Mouse (Mus musculus) spleen, postnatal 10 days (tissue): Measurements from ENCODE around the gene 4430402I18Rik.
A peak's percentile ranks its signal among the peaks of the same experiment; 100 is the strongest.

Experiments
- DNase-seq, 2 experiments: peaks; one replicate each; pipeline ENCODE4 v3.0.0; 2021 to 2022; ENCODE audit warnings: low spot score in 2 of 2

4430402I18Rik gene

DNA sequence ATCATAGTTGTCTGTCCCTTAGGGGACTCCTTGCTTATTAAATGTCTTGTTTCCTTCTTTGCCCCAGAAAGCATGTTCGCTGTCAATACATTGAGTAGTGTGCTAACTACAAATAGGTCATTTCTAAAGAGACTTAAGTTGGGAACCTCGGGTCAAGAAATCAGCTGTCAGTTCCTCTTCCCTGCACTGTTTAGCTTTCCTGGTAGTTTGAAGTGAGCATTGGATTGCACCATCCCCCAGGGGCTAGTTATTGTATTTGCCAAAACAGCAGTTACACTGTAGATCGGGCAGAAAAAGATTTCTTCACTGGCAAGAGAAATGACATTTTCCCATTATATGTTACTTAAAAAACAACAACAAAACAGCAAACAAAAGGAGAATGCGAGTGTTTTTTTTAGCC, 578 bp upstream of the 4430402I18Rik start:
- no peak for DNase-seq

GRCm38 (mm10) chr19:28964552-28964903, 3.1 kb downstream of the 4430402I18Rik start:
- no peak for DNase-seq

DNA sequence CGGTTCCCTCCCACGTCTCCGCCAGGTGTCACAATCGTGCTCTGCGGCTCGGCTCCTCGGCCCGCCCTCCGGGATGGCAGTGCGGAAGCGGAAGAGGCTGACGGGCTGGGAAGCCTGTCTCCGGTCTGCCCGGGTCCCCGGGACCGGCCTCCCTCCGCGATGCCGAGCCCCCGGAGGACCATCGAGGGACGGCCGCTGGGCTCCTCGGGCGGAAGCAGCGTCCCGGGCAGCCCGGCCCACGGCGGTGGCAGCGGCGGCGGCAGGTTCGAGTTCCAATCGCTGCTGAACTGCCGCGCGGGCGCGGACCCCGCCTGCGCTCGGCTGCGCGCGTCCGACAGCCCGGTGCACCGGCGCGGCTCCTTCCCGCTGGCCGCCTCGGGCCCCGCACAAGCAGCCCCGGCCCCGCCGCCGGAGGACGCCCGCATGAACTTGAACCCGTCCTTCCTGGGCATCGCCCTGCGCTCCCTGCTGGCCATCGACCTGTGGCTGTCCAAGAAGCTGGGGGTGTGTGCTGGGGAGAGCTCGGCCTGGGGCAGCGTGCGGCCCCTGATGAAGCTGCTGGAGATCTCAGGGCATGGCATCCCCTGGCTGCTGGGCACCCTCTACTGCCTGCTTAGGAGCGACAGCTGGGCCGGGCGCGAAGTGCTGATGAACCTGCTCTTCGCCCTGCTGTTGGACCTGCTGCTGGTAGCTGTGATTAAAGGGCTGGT, 3.6 kb downstream of the 4430402I18Rik start, which contains the start of gene Plpp6:
Plpp6 (plus strand) TSS at position 112 of the 710 bp plus-strand sequence.
- DNase-seq = peak; percentile 57 to 72

DNA sequence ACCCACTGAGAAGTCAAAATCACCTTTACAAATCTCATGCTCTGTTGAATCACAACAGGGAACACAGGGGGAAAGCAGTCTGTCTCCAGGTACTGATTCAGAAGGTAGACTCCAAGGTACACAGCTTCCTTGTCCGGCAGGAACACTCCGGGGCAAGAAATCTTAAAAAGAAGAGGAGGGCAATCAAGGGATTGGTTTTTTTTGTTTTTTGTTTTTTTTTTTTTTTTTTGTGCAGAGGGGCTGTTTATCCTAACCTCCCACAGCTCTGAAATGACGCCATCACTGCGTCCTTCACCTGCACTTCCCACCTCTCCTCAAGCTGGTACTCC, 4.1 kb downstream of the 4430402I18Rik start:
- DNase-seq = no peak

DNA sequence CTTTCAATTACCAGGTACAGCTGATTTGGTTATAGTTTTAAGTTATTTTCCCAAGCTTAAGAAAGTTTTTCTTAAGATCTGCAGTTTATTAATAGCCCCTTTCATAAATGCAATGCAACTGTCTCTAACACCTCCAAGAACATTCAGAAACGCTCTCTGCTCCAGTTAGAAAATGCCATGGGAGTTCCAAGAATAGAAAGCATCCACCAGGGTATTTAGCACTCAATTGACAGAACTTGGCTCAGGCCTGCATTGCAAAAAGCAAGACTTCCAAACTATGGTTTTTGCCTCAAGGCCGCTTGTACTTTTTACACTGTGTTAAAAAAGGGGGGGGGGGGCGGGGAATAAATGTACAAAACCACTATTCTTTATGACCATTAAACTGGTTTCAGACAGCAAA, 4.5 kb downstream of the 4430402I18Rik start:
- no peak for DNase-seq

- DNase-seq = no peak
Observed at GRCm38 (mm10) chr19:28951251-28951650, 16.3 kb downstream of the 4430402I18Rik start.

DNA sequence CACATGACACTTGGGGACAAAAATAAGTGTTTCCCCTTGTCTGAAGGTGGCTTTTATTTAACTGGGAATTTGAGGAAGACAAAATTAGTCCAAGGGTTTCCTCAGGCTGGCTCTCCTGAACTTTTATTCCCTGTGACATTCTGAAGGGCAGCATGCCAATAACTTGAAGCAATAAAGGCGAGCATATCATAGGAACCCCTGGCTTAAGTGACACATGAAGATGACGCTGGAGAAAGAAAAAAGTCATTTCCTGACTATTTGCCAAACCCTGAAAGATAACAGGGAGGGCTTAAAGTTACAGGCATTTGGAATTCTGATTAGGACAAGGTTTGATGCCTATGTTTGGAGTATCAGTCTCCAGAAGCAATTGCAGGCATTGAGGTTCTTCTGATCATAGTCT, 20.3 kb downstream of the 4430402I18Rik start:
- no peak for DNase-seq

GRCm38 (mm10) chr19:28946782-28947181, 20.8 kb downstream of the 4430402I18Rik start:
- DNase-seq = no peak

DNA sequence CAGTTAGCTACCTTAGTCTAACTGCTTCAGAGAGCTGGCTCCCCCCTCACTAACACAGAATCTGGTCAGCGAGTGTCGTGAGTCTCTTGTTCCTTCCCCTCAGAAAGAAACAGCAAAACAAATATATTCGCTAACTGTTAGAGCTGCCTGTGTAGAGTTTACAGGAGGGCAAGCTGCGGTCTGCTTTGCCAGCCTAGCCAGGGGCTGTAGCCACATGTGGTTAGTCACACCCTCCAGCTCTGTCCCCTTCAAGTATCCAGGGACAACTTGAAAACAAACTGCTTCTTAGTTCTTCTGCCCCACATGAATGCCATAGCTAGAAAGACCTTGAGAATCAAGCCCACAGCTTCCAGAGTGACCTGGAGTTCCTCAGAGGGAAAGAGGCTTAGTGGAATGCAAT, 26.3 kb downstream of the 4430402I18Rik start:
- no peak for DNase-seq

DNA sequence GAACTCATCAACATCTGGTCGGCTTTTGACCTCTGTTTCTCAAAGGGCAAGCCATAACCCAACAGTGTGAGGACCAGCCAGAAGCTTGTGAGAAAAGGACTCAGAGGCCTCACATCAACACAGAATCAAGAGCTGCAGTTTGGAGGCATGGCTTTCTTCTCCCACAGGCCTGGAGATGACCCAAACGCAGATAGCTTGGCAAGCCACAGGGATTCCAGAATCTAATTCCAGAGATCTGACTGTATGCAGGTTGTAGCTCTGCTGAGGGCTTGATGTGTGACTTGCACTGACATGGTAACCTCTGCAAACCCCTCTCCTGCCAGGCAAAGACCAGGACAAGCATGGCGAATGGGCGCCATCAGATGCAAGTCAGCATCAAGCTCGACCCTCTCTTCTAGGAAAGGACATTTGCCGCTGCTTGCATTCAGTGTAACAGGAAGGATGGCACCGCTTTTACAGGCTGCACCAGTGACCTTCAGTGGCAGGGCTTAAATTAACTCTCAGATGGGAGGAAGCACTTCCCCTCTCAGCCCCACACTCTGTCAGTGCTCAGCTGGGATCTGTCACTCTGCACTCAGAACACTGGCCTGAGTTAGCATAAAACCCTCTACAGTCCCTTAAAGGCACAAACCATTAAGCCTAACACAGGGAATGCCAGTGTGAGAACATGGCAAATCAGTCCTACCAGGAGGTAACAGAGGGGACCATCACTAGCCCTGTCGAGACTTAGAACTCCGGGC, 27.3 kb downstream of the 4430402I18Rik start:
- DNase-seq = no peak

DNA sequence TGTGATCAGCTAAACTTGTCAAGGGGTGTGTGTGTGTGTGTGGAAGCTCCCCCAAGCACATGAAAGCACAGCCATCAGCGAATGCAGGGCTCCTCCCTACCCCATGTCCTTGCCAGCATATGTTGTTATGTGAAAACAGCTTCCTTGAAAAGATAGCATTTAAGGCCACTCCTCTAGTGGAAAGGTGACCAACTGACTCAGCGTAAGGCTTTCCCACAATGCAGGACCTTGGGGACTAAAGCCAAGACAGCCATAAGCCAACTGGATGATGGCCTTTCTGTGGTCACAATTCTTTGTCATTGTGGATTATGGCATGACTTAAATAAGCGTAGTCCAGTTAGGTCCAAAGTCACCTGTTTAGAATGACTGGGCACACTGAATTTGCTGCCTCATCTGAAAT, 32.7 kb downstream of the 4430402I18Rik start:
- DNase-seq = no peak

GRCm38 (mm10) chr19:28929034-28929433, 38.6 kb downstream of the 4430402I18Rik start:
- no peak for DNase-seq

DNA sequence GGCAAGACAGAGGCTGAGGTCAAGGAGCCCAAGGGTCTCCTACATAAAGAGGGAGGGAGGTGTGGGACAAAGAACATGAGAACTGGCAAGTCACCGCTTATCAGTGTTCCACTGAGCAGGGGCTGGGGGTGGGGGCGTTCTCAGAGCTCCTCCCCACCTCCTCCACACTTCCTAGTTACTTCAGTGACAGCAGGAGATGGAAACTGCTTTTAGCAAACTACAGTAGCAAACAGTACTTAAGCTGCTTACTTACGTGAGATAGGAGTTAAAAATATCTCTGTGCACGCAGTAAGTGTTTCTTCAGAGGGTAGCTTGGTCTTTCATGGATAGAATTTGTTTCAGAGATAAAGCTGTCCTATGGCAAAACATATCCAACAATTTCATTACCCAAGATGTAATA, 40.2 kb downstream of the 4430402I18Rik start:
- DNase-seq = no peak

DNA sequence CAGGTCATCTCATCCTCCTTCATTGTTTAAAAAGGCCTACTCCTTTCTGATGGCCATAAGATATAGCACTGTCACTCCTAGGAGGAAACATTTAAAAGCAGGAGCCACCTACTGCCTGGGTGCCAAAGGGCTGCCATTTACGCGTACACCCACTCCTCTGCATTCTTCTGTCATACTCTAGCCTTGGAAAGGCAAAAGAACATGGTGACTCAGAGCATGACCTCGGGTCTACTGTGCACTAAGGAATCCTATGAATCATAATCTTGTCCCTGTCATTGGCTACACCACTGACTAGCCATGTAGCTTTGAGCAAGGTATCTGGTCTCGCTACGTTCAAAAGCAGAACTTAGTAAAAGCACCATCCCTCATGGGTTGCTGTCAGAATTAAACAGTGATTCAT, 41.2 kb downstream of the 4430402I18Rik start:
- DNase-seq = no peak

DNA sequence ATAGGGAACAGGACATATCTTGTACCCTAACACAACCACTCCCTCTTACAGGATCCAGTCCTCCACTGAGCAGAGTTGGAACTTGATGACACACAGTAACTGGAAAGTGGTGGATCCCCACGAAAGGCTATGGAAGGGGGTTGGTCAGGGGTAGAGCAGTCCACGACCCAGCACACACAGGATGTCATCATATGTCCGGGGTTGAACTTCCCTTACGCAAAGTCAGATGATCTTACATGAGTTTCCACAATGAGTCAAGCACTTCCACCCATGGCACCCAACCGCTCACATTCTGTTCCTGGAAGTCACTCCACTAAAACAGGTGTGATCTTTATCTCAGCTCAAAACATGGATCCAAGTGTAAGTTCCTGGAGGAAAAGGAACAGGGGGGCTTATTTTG, 49.8 kb downstream of the 4430402I18Rik start:
- no peak for DNase-seq

DNA sequence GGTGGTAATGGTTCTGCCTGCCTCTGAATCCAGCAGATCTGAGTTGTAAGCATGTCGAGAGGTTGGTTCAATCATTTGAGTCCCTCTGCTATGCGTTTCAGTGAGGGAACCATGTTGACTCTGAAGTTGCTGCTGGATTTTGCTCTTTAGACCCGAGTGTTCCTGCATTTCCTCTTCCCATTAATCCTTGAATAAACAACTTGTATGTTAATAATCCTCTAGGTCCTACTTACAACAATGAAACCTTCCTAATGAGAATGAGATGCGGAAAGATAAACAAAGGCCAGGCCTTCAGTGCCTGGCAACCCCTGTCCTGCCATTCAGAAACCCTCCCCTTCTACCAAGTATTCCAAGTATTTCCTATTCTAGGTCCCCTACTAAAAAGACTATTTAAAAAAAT, 51.1 kb downstream of the 4430402I18Rik start:
- DNase-seq = no peak

- no peak for DNase-seq
Observed at GRCm38 (mm10) chr19:28915602-28916250, 51.9 kb downstream of the 4430402I18Rik start.

- DNase-seq = no peak
Observed at GRCm38 (mm10) chr19:28914598-28914997, 53.0 kb downstream of the 4430402I18Rik start.

GRCm38 (mm10) chr19:28908693-28909092, 58.9 kb downstream of the 4430402I18Rik start:
- no peak for DNase-seq

DNA sequence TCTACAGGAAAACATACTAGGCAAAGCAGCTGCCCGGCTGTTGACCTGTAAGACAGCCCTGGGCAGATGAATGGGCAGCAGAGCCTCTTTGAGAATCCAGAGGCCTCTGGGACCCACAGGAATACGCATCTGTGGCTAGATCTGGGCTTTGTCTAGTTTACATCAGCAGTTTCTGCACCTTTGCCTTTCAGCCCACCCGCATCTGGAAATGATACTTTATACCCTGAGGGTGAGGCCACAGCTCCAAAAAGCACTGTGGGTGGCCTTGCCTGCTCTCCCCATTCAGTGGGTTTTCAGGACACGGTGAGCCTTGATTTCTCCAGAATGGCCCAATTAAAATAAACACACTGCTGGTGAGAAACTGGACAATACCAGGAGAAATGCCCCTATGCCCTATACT, 59.4 kb downstream of the 4430402I18Rik start:
- no peak for DNase-seq

GRCm38 (mm10) chr19:28903536-28904119, 64.0 kb downstream of the 4430402I18Rik start:
- DNase-seq = no peak

- DNase-seq = no peak
Observed at GRCm38 (mm10) chr19:28902806-28903205, 64.8 kb downstream of the 4430402I18Rik start.

GRCm38 (mm10) chr19:28902111-28902510, 65.5 kb downstream of the 4430402I18Rik start:
- DNase-seq = no peak
